Mouse (Mus musculus): ENCODE data around the gene Usp3.

Gene Usp3

GRCm38 (mm10) chr9:66592708-66593612 lies at the start of gene Usp3:
Gene Usp3, minus strand, starts transcription at chr9:66593142.
- DNase-seq (ENCODE audit: low read depth, low spot score), result peak; percentile 89

DNA sequence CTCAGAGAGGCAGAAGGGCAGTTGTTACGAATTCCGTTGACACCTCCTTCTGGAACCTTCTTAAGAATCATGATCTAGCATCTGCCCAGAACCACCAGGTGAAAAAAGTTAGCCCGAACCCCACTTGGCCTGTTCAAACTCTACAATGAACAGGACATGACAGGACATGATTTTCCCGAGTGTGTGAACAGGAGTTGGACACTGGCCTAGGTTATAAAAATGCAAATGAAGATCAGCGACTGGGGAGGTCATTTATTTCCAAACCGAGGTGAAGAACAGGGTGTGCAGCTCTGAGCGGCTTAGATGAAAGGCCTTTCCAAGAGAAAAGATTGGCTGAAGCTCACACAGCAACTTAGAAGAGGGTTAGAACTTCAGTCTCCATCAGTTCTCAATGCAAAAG lies 47.5 kb upstream of the Usp3 start:
- no peak for DNase-seq (ENCODE audit: low read depth, low spot score)

DNA sequence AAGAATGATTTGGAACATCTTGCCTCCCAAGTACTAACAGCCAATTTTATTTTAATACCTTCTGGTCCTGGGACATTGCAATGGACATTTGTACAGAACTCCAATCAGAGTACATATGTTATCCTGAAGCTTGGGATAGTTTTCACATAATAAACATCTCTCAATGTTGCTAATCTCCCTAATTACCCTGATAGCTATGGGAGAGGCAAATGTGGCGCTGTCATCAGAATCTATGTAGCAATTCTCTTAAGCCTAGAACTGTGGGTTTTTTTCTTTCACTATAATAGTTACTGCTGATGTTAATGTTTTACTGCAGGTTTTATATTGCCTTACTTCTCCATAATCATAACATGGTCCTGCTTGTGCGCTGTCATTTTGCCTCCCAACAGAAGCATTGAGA lies 46.7 kb upstream of the Usp3 start:
- no peak for DNase-seq (ENCODE audit: low read depth, low spot score)

DNA sequence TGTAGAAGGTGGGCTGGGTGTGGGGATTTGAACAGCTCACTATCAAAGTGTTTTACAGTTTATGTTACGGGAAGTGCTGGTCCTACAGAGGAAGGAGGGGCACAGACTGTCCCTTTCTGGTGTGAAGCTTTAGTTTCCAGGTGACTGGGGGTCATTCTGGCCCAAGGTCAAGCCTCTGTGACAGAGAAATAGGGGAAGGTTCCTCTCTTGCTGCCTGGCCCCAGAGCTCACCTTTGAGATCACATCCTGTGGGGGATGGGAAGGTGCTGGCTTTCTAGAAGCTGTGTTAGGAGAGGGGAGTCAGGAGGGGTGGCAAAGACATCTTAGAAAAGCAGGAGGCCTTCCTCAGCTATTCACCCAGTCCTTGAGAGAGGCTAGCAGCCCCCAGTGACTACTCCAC lies 39.5 kb upstream of the Usp3 start:
- DNase-seq (ENCODE audit: low read depth, low spot score), result no peak

DNA sequence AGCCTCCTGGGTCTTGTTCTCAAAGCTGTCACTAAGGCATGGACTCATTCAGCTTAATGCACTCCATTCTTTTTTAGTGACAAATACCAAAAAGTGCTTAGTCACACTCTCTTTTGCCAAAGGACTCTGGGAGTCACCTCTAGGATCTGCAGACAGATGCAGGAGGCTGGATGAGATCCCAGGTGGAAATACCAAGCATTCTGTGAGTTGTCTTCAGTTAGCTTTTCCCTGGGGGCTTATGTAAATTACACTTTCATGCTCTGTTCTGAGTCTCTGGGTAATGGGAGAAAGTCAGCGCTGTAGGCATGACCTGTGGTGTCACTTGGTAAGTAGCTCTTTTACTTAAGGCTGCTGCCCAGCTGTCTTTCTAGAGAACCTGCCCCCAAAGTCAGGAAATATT lies 38.0 kb upstream of the Usp3 start:
- DNase-seq (ENCODE audit: low read depth, low spot score), result no peak

GRCm38 (mm10) chr9:66626661-66627060 lies 33.7 kb upstream of the Usp3 start:
- DNase-seq (ENCODE audit: low read depth, low spot score), result no peak

GRCm38 (mm10) chr9:66625974-66626530 lies 33.1 kb upstream of the Usp3 start:
- DNase-seq (ENCODE audit: low read depth, low spot score), result no peak

GRCm38 (mm10) chr9:66624873-66625272 lies 31.9 kb upstream of the Usp3 start:
- DNase-seq (ENCODE audit: low read depth, low spot score), result no peak

- DNase-seq (ENCODE audit: low read depth, low spot score), result no peak
Observed at GRCm38 (mm10) chr9:66623627-66624026, 30.7 kb upstream of the Usp3 start.

- no peak for DNase-seq (ENCODE audit: low read depth, low spot score)
Observed at GRCm38 (mm10) chr9:66620581-66620981, 27.6 kb upstream of the Usp3 start.

GRCm38 (mm10) chr9:66620055-66620454 lies 27.1 kb upstream of the Usp3 start:
- DNase-seq (ENCODE audit: low read depth, low spot score), result no peak

GRCm38 (mm10) chr9:66617812-66618211 lies 24.9 kb upstream of the Usp3 start:
- no peak for DNase-seq (ENCODE audit: low read depth, low spot score)

- DNase-seq (ENCODE audit: low read depth, low spot score), result no peak
Observed at GRCm38 (mm10) chr9:66616858-66617257, 23.9 kb upstream of the Usp3 start.

- no peak for DNase-seq (ENCODE audit: low read depth, low spot score)
Observed at GRCm38 (mm10) chr9:66615141-66615540, 22.2 kb upstream of the Usp3 start.

DNA sequence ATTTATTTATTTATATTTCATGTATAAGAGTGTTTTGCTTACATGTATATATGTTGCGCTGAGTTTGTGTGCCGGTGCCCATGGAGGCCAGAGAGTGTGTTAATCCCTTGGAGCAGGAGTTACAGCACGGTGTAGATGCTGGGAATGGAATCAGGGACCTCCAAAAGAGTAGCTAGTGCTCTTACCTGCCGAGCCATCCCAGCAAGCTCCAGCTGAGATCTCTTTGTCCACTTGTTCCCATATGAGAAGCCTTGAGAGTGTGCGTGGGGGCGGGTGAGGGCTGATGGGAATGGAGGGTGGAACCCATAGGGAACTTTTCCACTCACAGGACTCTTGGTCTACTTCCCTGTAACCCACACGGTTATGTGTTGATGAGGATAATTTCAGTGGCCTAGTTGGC lies 21.6 kb upstream of the Usp3 start:
- DNase-seq (ENCODE audit: low read depth, low spot score), result no peak

DNA sequence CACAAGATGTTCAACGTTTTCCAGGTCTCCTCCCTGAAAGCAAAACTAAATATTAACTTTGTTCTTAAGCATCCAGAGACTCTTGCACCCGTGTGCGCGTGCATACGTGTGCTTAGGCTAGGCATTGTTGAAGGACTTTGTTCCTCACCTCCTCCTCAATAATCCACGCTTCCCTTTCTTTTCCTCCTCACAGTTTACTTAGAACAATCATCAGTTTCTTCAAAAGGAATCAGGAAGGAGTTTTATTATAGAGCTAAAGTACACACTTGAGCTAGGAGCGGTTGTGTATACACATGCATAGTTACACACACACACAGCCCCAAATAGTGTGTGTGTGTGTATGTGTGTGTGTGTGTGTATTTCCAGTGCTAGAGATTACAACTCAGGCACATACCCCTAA lies 20.7 kb upstream of the Usp3 start:
- no peak for DNase-seq (ENCODE audit: low read depth, low spot score)

DNA sequence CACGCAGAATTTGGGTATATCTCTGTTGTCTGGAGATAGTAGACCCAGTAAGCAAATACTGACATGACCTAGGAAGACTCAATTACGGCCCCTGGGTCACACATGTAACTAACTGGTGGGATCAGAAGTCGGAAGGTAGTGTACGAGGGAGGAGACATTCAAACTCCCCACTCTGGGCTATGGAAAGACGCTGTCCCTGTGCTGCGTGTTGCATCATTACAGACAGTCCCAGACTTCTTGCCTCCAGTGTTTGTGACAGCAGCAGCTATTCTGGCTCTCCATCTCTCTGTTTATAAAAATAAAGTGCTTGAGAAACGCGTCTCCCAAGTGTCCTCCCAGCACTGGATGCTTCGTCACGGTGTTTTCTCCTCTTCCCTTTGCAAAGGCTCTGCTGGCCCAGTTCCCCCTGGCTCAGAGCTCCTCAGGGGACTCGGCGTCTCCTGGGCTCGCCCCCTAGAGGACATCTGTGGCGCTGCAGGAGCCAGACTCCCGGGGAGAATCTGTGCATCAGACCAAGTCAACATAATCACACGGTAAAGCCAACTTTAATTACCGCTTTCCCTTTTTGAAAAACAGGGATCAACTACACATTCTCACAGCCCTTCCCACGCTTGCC lies 18.6 kb upstream of the Usp3 start:
- DNase-seq (ENCODE audit: low read depth, low spot score), result peak; percentile 61

DNA sequence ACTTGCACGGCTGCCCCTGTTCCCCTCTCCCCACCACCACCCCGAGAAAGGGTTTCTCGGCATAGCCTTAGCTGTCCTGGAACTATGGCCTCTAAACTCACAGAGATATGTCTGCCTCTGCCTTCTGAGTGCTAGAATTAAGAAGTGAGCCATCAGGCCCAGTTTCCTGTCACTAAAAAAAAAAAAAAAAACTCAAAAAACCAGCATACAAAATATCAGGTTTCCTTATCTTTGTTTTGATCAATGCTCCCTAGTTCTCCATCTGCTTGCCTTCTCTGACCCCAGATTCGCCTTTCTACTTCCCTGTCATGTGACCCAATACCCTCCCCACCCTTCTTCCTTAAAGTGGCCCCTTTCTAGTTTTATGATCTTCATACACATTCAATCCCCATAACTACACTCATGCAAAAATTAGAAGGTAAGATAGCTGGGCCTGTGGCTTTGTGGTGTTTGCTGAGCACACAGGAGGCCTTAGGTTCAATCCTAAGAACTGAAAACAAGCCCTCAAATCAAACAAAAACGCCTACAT lies 15.9 kb upstream of the Usp3 start:
- no peak for DNase-seq (ENCODE audit: low read depth, low spot score)

DNA sequence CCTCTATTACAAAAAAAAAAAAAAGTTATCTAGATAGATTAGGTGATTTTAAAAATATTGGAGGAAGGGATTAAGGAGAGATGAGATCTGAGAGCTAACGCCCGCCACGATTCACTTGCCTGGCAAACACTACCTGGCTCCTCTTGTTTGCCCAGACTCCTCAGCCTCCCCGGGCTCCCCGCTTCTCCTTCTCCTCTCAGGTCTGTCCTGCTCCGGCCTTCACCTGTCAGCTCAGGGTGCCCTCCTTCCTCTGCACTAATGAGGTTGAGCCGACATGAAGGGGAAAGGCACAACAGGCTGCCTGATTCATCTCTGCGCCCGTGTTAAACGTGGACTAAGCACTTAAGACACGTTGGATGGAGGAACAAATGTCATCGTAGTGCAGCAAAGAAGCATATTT lies 13.9 kb upstream of the Usp3 start:
- DNase-seq (ENCODE audit: low read depth, low spot score), result no peak

DNA sequence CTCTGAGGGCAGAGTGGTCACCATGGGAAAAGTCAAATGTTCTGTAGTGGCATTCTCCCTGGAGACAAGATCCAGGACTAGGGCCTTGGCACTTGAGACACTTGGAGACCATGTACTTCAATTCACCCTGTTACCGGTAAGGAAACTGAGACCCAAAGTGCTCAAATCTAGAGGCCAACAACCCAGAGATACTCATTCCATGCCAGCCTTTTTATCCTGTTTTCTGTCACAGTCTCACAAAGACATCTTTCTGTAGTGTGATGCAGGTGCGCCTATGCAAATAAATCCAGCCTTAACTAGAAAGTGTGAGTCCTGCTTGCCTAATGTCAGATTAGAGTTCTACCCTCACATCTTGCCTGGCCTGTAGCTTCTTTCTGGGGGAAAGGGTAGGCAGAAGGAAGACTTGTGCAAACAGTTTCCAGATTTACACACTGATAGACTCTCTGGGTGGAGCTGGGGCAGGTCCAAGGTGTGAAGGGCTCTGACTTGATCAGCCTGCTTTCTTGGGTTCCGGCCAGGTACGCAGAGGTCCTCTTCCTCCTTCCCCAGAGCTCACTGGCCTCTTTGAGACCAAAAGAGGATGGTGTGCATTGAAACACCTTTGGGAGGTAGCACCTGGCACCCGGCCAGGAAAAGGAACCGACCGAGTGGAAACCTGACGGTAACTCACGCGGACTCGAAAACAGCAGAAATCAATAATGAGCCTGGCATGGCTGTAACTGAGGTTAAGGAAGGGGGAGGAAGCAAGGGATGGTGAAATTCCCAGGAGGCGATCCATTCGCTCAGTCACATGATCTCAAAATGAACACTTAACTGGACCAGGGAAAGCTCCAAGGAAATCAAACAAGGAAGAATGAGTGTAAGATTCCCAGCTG lies 13.2 kb upstream of the Usp3 start:
- no peak for DNase-seq (ENCODE audit: low read depth, low spot score)

GRCm38 (mm10) chr9:66604349-66605206 lies 11.6 kb upstream of the Usp3 start:
- no peak for DNase-seq (ENCODE audit: low read depth, low spot score)

Data from retina, adult 2 months (tissue).